Mouse (Mus musculus) skeletal muscle tissue, adult 2 months (tissue): ENCODE measurements around the gene Vmn1r232.

Source experiments
- DNase-seq: peaks from one replicate; pipeline ENCODE4 v3.0.0-alpha.2; 2012; ENCODE audit warnings: low read depth, low spot score

The Vmn1r232 gene

DNA sequence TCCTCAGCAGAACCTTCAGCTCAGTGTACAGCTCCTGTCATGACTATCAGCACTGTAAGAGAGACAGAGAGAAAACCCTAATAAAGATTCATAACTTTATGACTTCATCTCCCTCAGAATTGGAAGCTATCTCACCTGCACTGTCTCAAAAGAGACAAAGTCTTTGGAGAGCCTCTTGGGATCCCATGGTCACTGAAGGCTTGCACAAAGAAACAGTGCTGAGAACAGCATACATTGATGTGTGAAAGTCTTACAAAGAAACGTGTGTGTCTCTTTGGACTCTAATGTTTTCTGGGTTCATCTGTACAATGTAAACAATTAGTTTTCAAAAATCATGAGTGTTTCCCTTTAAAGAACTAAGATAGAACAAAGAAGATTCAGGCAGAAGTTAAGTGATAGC lies at the start of gene Vmn1r232:
Gene Vmn1r232 (minus strand): TSS at position 101 of the 400 bp plus-strand sequence.
- no peak for DNase-seq

DNA sequence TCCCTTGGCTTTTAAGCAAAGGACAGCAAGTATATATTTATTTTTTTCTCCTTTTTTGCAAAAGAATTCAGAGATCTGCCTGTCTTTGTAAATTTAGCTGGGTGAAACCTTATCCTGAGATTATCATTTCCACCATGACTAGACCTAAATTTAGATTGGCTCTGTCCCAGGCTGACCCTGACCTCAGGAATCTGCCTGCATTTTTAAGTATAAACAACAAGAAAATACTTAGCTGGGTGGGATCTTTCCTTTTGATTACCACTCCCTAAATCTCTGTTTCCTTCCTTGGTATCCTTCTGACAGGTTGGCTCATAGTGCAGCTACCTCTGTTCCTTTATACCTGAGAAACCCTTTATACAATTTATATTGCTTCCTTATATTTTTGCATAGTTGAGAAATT lies 47.2 kb upstream of the Vmn1r232 start:
- DNase-seq = no peak

DNA sequence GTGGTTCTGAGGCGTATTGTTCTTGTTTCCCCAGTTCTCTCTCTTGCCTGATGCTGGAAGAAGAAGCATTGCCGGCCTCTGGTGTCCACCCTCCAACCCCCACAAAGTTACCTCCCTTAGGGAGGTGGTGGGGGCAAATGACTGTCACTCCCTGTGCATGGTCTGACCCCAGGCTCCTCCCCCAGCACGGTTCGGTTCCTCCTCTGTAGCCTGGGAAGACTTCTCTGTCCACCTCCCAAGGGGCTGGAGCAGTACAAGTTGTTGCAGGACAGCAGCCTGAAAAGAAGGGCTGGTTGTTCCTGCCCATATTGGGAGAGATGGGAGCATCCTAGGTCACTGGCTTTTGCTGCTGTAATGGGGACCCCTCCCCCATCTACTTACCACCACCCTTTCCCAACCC lies 45.9 kb upstream of the Vmn1r232 start:
- no peak for DNase-seq

DNA sequence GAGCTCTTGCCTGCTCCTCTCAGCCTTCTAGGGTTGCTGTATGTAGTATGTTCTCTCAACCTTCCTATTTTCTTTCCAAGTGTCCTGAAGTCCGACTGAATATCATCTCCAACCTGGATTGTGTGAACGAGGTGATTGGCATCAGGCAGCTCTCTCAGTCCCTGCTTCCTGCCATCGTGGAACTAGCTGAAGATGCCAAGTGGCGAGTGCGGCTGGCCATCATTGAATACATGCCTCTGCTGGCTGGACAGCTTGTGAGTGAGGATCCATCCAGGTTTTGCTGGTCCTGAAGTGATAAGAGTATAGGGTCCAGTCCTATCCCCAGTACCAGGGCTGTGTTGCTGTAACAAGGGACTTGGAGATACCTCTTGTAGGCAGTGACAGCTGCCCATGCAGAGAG lies 40.9 kb upstream of the Vmn1r232 start:
- DNase-seq = no peak

DNA sequence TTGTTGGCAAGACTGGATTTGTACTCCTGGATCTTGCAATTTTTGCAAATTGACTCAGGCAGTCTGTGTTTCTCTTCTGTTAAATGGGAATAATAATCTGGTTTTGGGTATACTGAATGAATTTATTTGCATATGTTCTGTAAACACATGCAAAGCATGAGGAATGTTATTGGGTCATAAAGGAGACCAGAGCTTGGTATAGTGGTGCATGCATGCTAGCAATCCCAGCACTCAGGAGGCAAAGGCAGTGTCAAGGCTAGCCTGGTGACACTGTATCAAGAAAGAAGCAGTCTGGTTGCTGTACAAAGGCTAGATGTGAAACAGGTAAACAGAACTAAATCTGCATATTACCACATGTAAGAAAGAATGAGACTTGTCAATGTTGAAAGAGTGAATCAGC lies 27.1 kb upstream of the Vmn1r232 start:
- no peak for DNase-seq

DNA sequence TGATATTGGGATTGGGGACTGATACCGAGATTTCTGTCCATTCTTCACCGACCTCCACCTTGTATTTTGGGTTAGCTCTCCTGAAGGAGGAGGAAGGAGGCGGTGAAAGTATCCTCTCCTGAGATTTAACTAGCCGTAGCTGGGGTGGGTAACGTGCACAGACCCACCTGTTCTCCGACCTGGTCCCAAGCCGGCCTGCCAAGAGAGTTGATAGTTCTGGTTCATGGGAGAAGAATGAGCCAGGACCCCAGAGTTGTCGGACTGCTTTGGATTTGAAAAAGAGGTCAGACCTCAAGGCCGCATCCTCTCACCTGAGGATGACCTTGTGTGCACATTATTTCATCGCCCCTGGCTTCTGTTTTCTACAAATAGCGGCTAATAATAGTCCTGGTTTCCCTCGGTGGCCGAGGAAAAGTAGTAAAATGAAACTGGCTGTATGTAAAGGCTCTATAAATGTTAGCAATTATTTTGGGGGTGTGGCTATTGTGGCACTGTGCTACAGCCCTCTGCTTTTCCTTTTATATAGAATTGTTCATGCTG lies 26.6 kb upstream of the Vmn1r232 start:
- no peak for DNase-seq

DNA sequence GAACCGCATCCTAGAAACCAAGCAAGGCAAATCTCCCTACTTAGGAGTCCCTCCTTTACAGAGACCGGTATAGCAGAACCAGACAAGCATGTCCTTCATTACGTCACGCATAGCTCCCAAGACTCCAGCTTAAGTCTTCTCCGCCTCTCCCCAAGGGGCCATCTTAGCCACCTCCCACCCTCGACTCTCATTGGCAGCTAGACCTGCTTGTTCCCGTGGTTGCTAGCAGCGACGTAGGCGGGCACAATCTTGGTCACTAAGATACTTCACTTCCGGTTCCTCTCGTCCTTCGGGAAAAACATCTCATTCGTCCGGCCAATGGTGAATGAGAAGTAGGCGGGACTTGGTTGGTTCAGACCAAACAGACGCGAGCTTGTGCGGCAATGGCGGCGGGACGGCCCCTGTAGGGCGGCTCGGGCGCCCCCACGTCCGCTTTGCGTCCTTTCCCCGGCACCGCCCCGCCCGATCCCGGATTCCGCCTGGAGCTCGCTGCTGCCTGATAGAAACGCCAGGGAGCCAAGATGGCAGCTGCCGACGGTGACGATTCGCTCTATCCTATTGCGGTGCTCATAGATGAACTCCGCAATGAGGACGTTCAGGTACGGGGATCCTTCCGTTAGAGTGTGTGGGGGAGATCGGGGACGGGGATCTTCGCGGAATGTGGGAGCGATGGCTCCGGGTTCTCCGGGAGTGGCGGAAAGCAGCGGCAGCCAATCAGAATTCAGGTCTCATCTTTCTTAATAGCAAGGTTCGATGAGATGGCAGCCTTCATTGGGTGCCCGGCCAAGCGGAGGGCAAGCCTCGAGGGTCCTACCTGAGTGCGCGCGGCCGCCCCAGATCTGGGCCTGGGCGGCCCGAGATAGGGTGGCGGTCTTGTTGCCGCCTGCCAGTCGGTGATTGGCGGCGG lies 25.7 kb upstream of the Vmn1r232 start, which contains the start of gene Ppp2r1a:
Gene Ppp2r1a (plus strand): TSS at position 327 of the 907 bp plus-strand sequence.
- peak; percentile 100 for DNase-seq

DNA sequence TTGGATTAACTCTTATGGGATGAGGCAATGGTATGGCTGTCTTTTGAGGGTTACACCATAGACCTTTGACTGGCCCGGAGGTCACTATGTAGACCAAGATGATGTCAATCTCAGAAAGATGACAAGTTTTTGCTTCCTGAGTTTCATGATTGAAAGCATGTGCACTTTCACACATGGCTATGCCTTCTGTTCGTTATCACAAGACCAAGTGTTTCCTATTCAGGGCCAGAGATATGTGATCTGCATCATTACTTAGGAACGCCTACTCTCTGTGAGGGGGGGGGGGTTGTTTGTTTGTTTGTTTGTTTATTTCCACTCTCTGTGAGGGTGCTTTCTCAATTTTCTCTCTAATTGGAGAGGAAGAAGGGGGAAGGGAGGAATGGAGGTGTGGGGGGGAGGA lies 24.7 kb upstream of the Vmn1r232 start:
- no peak for DNase-seq

DNA sequence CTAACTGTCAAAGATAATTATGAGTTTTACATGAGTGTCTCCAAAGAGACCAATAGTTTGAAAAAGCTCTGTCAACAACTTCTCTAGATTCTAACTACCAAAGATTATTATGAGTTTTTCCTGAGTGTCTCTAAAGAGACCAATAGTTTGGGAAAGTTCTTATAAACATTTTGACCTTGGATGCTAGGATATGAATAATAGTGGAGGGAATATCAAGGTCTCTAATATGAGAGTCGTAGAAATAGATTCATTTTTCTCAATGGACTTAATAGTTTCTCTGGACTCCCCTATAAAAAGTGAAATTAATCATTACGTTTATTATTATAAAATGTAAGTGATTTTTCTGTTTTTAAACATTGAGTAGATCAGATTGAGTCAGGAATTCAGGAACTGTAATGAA lies 14.5 kb downstream of the Vmn1r232 start, which contains the start of gene Vmn1r231:
Gene Vmn1r231 (minus strand): TSS at position 101 of the 400 bp plus-strand sequence.
- no peak for DNase-seq
